Mouse (Mus musculus): ENCODE measurements around the gene Zic1.

Zic1 gene

DNA sequence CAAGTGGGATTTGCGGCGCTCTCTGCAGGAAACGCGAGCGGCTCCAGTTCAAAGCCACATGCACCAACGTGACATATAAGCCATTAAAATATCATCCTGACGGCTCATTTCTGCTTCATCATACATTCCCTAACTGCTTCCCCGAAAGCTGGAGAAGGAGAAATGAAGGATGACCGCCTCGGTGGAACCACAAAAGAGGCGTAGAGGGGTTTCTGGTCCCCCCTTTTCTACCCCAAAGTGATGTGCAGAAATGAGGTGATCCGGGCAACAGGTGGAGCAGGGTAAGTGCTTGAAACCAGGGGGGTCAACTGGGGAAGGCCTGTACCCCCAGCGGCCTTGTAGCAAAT lies 3.3 kb upstream of the Zic1 start:
- DNase-seq (ENCODE audit: low spot score in 2 of 2) = no peak

DNA sequence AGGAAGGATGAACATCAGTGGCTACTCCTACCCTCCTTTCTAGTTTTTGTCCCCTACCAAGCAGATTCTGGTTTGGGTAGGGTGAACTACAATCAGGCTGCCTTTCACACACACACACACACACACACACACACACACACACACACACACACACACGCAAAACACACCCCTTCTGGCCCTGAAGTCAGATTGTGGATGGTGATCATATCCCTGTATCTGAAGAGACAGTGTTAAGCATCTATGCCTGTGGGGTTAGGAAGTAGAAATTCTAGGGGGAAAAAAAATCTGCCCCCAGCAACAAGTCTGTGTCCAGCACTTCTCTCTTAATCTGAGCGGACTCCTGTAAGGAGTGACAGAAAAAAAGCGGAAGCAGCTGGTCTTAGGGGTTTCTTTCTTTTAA lies 2.5 kb upstream of the Zic1 start:
- no peak for DNase-seq (ENCODE audit: low spot score in 2 of 2)

DNA sequence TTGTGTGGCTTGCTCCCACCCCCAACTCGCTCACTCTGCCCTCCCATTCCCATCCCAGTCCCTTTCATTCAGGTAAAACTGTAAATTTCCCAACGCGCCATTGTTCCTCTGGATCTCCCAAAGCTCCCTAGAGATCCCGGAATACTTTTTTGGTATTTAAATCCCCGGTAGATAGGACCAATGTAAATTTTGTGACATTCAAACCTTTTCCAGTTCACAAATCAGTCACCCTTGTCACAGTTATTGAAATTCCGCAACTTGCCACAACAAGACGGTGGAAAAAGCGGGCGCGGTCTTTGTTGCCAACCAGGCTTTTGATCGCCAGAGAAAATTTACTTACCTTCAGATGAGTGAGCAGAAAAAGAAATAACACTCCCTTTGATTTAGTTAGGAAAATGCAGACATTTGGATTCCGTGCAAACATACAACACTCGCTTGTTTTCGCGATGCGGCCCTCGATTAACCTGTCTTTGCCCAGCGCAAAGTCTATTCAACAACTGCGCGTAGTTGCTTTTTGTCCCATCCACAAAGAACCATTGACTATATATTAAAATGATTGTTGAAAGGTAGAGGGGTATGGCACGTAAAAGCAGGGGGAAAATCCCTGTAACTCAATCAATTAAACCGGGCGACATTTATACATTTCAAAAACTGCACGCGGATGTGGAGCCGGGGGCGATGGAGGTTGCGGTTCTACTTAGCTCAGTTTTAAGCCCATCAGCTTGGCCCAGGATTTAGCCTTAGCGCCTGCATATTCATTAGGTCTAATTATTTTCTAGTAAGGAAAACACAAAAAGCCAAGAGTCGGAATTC lies 1.6 kb upstream of the Zic1 start:
- no peak for DNase-seq (ENCODE audit: low spot score in 2 of 2)

DNA sequence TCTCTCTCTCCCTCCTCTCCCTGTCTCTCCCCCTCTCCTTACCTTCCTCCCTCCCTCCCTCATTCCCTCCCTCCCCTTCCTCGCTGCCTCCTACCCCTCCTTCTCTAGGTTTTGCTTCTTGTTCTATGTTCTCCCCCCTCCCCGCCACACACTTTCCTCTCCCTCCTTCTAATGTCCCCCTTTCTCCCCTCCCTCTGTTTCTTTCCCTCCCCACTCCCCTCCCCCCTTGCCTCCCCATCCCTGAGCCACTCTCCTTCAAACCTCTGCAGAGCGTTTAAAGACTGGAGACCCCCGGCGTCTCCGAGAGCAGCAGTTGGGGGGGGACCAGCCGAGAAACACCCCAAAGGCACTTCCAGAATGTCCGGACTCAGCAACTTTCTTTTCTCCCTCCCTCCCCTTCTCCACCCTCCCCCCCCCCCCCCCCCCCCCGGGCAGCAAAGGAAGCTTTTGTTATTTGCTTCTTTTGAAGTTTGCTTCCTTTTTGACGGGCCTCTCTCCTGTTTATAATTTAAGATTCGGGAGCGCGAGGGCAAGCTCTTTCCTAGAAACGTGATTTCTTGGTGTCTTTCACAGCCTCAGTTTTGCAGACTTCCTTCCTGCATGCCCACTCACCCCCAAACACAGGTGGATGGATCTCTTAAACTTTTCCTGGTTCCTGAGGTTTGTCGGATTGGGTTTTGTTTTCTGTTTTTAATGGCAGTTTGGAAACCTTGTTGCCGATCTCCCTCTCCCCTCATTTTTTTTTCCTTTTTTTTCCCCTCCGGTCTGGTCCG lies 802 bp upstream of the Zic1 start:
- DNase-seq (ENCODE audit: low spot score in 2 of 2) = no peak

DNA sequence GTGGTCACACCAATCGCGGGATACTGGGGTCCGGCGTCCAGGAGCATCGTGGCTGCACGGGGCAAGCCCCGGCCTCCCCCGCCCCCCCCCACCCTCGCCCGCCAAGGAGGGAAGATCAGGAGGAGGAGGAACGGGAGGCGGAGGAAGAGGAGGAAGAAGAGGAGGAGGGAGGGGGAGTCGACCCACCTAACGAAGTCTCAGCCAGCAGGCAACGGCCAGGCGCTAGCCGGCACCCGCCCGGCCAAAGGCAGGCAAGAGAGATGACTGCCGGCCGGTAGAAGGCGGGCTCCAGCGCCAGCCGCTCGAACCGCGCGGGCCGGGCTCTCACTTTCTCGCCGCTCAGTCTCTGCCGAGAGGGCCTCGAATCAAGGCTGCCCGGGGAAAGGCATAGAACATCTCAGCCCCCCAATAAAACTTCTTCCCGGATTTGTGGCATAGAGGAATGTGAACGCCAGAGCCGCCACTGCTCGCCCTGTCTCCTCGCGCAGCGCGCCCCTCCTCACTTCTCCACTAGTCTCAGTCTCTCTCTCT lies 574 bp downstream of the Zic1 start:
- DNase-seq (ENCODE audit: low spot score in 2 of 2) = no peak

DNA sequence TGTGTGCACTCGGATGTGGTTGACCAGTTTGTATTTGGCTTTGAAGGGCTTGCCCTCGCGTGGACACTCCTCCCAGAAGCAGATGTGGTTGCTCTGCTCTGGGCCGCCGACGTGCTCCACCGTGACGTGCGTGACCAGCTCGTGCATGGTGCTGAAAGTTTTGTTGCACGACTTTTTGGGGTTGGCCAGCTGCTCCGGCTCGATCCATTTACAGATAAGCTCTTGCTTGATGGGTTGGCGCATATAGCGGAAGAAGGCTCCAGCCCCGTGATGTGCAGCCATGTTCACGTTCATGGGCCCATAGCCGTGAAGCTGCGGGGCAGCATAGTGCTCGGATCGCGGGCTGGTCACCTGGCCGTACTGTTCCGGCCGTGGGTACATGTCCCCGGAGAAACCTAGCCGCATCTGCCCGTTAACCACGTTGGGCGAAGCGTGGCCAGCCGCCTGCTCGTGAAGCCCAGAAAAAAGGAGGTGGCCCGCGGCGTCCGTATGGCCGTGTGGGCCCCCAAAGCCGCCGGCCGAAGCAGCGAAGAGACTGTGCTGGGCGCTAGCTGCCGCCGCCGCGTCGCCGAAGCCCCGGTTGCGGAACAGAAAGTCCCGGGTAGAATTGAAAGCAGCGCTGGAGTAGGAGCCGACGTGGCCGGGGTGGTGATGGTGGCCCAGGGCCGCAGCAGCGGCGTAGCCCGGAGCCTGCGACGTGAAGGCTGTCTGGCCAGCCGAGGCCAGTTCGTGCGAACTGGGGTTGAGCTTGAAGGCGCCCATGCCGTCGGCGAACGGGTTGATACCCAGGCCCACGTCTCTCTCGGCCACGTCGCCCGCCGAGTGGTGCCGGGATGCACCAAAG lies 1.3 kb downstream of the Zic1 start:
- DNase-seq (ENCODE audit: low spot score in 2 of 2) = no peak

DNA sequence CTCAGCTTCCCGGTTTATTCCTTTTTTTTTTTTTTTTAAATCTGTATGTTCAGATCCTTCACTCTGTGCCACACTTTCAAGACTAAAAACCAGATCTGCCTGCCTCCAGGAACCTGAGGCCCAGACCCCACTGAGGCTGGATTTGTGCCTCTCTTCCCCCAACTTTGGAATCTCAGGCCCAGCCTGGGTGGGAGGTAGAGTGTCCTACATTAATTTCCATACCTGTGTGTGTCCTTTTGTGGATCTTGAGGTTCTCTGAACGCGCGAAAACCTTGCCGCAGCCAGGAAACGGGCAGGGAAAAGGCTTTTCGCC lies 1.8 kb downstream of the Zic1 start:
- no peak for DNase-seq (ENCODE audit: low spot score in 2 of 2)

DNA sequence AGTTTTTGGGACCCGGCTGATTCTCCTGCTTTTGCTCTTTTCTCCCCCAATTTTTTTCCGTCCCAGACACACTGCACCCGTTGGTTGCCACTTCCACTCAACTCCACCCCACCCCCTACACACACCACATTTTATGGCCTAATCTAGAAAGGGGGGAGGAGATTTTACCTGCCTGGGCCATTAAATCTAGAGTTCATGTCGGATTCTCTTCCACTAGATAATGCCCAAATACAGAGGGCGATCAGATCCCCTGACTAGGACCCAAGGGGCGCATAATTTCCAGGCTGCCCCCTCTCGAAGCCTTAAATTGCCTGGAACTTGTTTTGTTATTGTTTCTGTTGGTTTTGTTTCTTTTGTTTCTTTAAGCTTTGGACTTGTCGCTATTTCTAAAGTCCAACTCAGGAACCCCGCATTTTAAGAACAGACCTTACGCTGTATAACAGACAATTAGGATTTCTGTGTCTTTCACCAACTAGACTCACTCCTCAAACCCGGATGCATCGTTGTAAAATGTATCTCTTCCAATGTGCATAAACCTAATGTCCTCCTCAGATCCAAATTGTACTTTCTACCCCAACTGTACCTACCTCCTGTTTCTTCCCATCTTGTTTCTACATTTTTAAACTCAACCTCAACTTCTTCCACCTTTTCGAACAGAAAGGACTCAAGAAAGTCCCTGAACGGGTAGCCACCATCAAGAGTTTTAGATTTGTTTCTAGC lies 2.4 kb downstream of the Zic1 start:
- DNase-seq (ENCODE audit: low spot score in 2 of 2) = no peak

DNA sequence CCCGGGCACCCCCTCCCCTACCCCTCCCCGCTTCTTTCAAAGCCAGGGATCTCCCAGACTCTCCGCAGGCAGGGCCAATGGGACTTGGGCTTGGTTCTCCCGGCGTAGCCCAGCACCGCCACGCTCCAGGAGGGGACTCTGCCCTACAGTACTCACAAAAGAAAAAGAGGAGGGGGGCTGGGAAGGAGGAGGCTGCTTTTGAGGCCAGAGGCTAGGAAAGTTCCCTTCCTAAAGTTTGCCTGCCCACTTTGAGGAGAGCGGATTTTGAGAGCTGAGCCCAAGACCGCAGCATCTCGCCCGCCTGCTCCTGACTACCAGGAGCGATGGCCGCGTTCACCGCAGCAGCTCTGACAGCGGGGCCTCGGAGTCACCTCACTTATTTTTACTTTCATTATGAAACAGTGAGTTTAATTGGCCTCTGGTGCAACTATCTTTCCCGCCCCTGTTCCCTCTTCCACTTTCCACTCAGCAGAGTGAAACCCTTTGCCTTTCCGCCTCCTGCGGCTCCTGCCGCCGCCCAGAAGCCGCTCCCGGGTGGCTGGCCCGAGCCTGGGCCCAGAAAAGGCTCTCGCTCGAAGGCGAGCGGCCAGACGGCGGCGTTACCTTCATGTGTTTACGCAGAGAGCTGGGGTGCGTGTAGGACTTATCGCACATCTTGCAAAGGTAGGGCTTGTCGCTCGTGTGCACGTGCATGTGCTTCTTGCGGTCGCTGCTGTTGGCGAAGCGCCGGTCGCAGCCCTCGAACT lies 3.6 kb downstream of the Zic1 start, which contains the start of gene Zic4:
Gene Zic4, plus strand, starts transcription at position 558 of the 746 bp plus-strand sequence.
- no peak for DNase-seq (ENCODE audit: low spot score in 2 of 2)

DNA sequence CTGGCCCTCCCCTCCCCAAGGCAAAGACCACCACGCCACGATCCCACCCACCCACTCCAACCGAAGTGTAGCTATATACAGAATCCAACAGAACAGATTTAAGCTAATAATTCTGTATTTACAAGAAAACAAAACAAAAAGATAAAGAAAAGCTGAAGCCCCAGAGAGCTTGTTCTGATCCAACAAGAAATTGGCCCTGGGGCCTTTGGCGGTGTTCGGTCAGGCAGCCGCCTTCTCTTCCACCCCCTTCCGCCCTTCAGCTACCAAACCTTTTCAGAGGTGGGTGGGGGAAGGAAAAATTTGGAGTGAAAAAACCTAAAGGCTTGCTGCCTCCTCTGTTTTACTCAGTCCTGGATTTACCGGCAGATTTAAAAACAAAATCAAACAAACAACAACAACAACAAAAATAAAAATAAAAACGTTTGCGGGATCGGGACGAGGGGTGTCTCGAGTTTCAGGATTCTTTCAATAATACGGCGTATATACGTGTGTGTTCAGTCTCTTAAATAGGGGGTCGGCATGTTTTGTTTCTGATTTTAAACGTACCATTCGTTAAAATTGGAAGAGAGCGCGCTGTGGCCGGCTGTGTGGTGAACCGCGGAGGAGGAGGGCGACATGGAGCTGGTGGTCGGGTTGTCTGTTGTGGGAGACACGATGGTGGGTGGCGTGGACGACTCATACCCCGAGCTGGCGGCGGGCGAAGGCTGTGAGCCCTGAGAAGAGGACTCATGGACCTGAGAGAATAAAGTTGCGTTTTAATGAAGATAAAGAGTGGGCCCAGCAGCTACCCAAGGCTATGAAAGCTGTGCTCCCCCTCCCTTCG lies 4.4 kb downstream of the Zic1 start:
- DNase-seq (ENCODE audit: low spot score in 2 of 2) = no peak

DNA sequence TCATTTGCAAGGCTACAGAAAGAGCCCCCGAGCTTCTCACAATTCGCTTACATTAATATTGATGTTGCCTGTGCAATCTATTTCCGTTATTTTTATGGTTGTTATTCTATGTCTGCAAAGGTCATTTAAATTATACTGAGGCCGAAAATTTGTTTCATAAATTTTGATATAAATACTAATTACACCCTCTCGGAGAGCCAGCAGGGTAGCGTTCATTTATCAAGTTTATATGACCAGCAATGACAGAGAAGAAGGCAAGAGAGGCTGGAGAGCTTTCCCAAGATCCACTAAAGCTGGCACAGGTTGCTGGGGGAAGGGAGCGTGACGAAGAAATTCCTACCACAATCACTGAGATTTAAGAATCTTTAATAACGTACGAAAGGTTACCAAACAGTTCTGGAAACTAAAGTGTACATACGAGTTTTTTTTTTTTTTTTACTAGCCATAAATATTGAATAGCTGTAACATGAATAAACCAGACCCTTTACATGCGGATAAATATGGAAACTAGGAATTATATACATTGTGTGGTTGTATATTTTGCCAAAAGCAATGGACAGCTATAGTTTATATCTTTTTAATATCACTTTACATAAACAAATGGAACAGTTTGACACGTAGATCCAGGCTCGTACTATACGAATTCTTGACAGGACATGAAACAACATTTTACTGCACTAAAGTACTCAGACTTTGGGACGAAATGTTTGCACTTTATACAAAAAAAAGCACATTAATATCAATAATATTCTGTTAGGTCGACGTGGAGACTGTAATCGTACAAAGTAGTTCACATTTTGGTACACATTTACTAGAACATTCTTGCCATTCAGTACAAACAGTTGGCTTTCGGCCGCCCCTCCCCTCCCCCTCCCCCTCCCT lies 5.2 kb downstream of the Zic1 start:
- no peak for DNase-seq (ENCODE audit: low spot score in 2 of 2)

DNA sequence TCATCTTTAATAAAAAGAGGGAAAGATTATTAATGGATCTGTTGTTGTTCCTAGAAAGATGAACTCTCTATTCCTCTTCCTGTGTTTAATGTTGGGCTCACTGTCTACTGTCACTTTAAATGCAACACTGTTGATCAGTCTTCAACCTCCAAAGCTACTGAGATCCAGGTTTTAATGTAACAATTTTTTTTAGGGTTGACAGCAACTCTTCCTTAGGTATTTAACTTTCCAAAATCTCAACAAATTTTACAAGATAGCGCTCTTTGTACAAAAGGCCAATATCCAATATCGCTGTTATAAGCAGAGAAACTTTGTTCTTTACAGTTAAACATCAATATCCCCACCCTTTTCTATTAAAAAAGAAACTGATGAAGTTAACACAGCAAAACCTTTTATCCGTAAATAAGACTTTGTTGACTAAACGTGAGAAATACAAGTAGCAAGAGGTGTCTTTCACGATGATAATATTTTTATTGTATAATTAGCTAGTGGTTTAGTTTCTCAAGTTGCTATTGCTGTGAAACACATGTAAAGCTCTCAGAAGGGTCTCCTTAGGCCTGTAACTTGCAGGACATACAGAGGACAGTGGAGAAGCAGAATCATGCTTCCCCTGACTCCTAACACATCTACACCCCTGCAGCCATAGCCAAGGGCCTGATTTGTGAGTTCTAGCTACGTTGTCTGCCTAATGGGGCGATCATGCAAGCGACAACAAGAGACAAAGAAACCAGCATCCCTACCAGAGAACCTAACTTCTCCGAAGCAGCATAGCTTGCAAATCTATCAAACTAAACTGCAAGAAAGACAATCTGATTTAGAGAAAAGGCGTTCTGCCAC lies 6.5 kb downstream of the Zic1 start:
- no peak for DNase-seq (ENCODE audit: low spot score in 2 of 2)

DNA sequence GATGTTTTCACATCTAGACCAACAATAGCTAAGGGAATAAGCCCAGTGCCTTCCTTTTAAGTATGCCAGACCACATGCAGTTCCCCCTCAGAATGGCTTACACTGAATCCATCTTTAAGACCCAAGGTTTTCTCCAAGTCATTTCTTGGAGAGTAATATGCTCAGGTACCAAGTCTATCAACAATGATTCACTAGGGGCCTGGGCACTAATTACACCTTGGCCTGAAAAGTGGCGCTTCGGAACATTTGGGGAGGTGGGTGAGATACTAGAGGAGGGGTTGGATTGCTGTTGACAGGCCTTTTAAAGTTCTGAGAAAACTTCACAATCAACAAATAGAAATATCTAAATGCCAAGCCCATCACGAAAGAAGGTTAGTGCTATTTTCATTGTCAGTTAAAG lies 8.3 kb downstream of the Zic1 start:
- no peak for DNase-seq (ENCODE audit: low spot score in 2 of 2)

DNA sequence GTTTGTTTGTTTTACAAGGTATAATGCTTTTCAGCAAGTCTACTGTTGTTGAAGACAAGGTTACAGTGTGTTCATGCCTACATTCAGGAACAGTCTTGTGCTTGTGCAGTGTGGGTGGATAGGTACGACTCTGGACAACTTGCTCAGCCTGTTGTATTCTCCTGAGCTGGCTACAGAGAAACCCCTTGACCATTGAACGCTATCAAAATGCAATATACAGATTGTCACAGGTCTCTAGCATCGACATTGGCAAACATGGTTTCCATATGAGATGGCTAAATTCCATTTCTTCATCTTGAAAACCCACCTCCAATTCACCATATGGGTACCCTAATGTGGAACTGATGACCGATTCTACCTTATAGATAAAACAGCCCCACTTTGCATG lies 9.3 kb downstream of the Zic1 start:
- DNase-seq (ENCODE audit: low spot score in 2 of 2) = no peak

DNA sequence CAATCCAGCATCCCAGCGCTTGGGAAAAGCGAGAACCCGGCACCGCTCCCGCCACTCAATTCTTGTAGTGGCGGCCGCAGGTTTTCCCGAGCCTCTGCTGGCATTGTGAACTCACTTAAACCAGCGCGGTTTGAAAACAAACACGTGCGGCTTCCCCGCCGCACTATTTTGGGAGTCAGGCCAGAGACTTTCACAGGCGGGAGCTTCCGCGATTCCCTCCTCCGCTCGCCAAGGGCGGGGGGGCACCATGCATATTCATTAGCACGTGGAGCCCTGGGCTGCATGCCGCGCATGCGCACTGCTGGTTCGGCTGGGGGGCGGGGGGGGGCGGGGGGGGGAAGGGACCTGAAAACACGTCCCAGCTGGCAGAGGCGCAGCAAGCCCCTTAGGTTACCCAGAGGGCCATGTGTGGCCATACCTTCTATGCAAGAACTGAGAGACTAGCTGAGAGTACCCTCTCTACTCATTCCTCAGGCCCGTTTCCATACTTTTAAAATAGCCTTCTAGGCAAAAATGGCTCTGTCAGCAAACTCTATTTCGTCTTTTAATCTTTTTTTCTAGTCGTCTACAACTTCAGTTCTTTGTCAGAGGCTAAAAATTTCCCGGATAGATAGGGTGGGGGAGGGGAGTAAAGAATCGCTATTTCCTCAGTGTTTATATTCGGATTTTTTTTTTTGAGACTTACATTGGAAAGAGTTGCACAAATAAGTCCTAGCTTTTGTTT lies 9.8 kb downstream of the Zic1 start:
- DNase-seq (ENCODE audit: low spot score in 2 of 2) = no peak

DNA sequence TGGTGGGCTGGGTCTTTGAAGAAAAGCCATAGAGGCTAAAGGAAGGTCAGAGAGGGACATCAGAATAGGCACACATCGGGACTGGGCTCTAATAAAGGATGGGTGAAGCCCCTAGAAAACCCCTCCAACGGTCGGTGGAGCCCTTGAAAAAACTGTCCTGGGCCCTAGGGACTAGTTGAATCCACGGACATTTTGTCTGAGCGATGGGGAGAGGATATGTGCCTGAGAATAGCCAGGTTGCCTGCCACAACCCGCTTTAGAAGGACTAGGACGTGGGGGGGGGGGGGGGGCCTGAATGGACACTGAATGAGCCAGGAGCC lies 10.4 kb downstream of the Zic1 start:
- no peak for DNase-seq (ENCODE audit: low spot score in 2 of 2)

DNA sequence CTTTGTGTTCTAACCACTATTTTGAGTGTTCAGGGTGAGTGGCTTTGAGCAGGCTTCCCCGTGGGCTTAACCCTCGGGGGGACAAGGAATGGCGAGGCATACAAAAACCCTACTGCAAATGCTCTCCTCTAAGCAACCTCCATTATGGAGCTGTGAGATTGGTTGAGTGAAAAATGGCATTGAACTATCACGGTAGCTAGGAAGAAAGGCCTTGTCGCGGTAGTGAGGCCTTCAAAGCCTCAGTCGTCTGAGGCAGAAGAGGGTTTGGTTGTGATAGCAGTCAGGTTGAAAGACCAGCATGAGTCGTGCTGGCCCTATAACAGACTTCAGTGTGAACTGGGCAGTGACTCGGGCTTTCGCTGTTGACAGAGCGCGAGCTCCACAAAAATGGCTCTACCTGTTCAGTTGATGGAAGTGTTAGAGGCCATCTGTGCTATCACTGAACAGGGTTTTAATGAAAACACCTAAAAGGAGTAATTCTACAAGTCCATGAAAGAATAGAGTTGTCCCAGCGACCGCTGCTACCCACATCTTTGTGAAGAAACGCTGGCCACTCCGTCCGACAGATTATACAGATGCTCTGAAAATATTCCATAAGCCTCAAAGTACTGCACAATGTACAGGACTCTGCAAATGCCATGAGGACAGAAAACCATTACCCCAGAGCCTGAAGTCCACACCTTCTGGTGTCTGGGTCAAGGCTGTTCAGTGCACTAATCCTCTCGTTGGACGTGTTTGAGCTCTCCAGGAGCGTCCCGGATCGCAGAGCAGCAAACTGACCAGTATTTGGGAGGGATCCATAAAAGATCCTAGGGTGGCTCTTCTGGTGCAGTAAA lies 11.0 kb downstream of the Zic1 start:
- no peak for DNase-seq (ENCODE audit: low spot score in 2 of 2)
